Mouse (Mus musculus) limb, embryonic 13.5 days (tissue): Measurements from ENCODE around the gene Dhdds. TPM values are rescaled to one million over a fixed set of nuclear protein-coding genes. Genes with fewer than 3 reads are reported as not detected.

Experiments
- ATAC-seq: fragments of 200-750 bp; cut with Nextera tagmentation; 2 replicates; pipeline ENCODE4 v1.8.0; 2017; ENCODE audit warnings: low read depth, moderate number of reproducible peaks, moderate TSS enrichment; ENCODE audit not compliant: low FRiP score
- H3K27ac ChIP-seq: fragments of 300-500 bp; sonication (generic); 2 replicates; pipeline ENCODE4 v1.5.1; 2015; ENCODE audit warnings: inconsistent platforms, mild to moderate bottlenecking, moderate library complexity
- H3K27me3 ChIP-seq: fragments of 300-500 bp; sonication (generic); 2 replicates; pipeline ENCODE4 v1.6.1; 2015; ENCODE audit warnings: mild to moderate bottlenecking, inconsistent platforms
- H3K36me3 ChIP-seq: fragments of 300-500 bp; sonication (generic); 2 replicates; pipeline ENCODE4 v1.6.1; 2015; ENCODE audit warnings: inconsistent platforms, mild to moderate bottlenecking, moderate library complexity
- H3K4me1 ChIP-seq: fragments of 300-500 bp; sonication (generic); 2 replicates; pipeline ENCODE4 v1.6.1; 2015; ENCODE audit warnings: inconsistent platforms
- H3K4me2 ChIP-seq: fragments of 300-500 bp; sonication (generic); replicated peaks from 2 replicates; pipeline ENCODE4 v1.6.1; 2015; ENCODE audit warnings: inconsistent platforms, mild to moderate bottlenecking, moderate library complexity
- H3K4me3 ChIP-seq: fragments of 300-500 bp; sonication (generic); 2 replicates; pipeline ENCODE4 v1.5.1; 2015; ENCODE audit warnings: moderate library complexity, mild to moderate bottlenecking, inconsistent platforms
- H3K9ac ChIP-seq: fragments of 300-500 bp; sonication (generic); 2 replicates; pipeline ENCODE4 v1.6.1; 2015; ENCODE audit warnings: mild to moderate bottlenecking, inconsistent platforms
- H3K9me3 ChIP-seq: fragments of 300-500 bp; sonication (generic); 2 replicates; pipeline ENCODE4 v1.6.1; 2016; ENCODE audit warnings: inconsistent platforms
- WGBS: fragments of 180-500 bp; shearing (Covaris S2); methylation state at CpG from one replicate; pipeline ENCODE4 v1.1.7; 2015; 5-methylcytosine and 5-hydroxymethylcytosine counted together
- polyA plus RNA-seq: library from polyadenylated mRNA; unstranded; fragments of >200 nt; fragmentation: Nextera tagmentation; extraction: Ambion mirVana; gene quantifications from 2 replicates; pipeline ENCODE4 v1.2.1, GENCODE M21; 2015

The Dhdds gene
- polyA plus RNA-seq, 1 experiment from 2014 or later = 45.6 TPM

GRCm38 (mm10) chr4:133931785-133932184, 68.9 kb downstream of the Dhdds start:
- H3K4me2 ChIP-seq = no peak overlapping the region
- no peak overlapping the region for H3K9ac ChIP-seq
- no peaks in the 10 kb centered on the region for H3K27me3 ChIP-seq
- no peak overlapping the region for H3K27ac ChIP-seq
- no peaks in the 10 kb centered on the region for H3K9me3 ChIP-seq
- ATAC-seq = no peak
- no peaks in the 10 kb centered on the region for H3K4me1 ChIP-seq
- H3K4me3 ChIP-seq = no peak overlapping the region
- 79% methylated on average over 3 of the region's 3 CpGs for WGBS
- H3K36me3 ChIP-seq = no peaks in the 10 kb centered on the region

- Histone ChIP-seq H3K27ac (no peak overlapping the region), H3K4me3 (no peak overlapping the region), H3K9me3 (no peaks in the 10 kb centered on the region), H3K36me3 (no peaks in the 10 kb centered on the region), H3K4me1 (no peaks in the 10 kb centered on the region), H3K27me3 (no peaks in the 10 kb centered on the region), H3K9ac (no peak overlapping the region), H3K4me2 (no peak overlapping the region)
- no peak for ATAC-seq
- WGBS = 16% methylated on average over 10 of the region's 10 CpGs
Measured at GRCm38 (mm10) chr4:133931349-133931748, 69.4 kb downstream of the Dhdds start.

GRCm38 (mm10) chr4:133929278-133929670, 71.4 kb downstream of the Dhdds start:
- no peak overlapping the region for H3K4me3 ChIP-seq
- ATAC-seq = no peak
- H3K36me3 ChIP-seq = no peaks in the 10 kb centered on the region
- H3K4me2 ChIP-seq = no peak overlapping the region
- no peak overlapping the region for H3K9ac ChIP-seq
- H3K4me1 ChIP-seq = no peaks in the 10 kb centered on the region
- 19% methylated on average over 7 of the region's 7 CpGs for WGBS
- H3K27ac ChIP-seq = no peak overlapping the region
- no peaks in the 10 kb centered on the region for H3K9me3 ChIP-seq
- H3K27me3 ChIP-seq = no peaks in the 10 kb centered on the region

GRCm38 (mm10) chr4:133928576-133929277, 72.0 kb downstream of the Dhdds start:
- no peak overlapping the region for H3K9ac ChIP-seq
- no peaks in the 10 kb centered on the region for H3K27me3 ChIP-seq
- no peaks in the 10 kb centered on the region for H3K36me3 ChIP-seq
- H3K27ac ChIP-seq = no peak overlapping the region; the same call in 1 of the 2 replicates
- H3K4me1 ChIP-seq = no peaks in the 10 kb centered on the region
- WGBS = 38% methylated on average over 15 of the region's 15 CpGs
- H3K4me3 ChIP-seq = no peak overlapping the region
- no peaks in the 10 kb centered on the region for H3K9me3 ChIP-seq
- H3K4me2 ChIP-seq = no peak overlapping the region
- no peak for ATAC-seq

- Histone ChIP-seq H3K4me1 (no peaks in the 10 kb centered on the region), H3K27me3 (no peaks in the 10 kb centered on the region), H3K9me3 (no peaks in the 10 kb centered on the region), H3K27ac (no peak overlapping the region), H3K4me3 (no peak overlapping the region), H3K4me2 (no peak overlapping the region), H3K36me3 (no peaks in the 10 kb centered on the region), H3K9ac (no peak overlapping the region)
- no peak for ATAC-seq
- WGBS = 65% methylated on average over 4 of the region's 4 CpGs
Measured at GRCm38 (mm10) chr4:133925204-133925603, 75.5 kb downstream of the Dhdds start.

- no peak overlapping the region for H3K4me2 ChIP-seq
- H3K36me3 ChIP-seq = no peaks in the 10 kb centered on the region
- ATAC-seq = no peak
- no peak overlapping the region for H3K9ac ChIP-seq
- no peaks in the 10 kb centered on the region for H3K9me3 ChIP-seq
- no peaks in the 10 kb centered on the region for H3K27me3 ChIP-seq
- H3K4me3 ChIP-seq = no peak overlapping the region
- no peaks in the 10 kb centered on the region for H3K4me1 ChIP-seq
- 92% methylated on average over 5 of the region's 5 CpGs for WGBS
- no peak overlapping the region for H3K27ac ChIP-seq
Measured at GRCm38 (mm10) chr4:133923743-133924142, 77.0 kb downstream of the Dhdds start.

Other genes with a start within 250 kb of the Dhdds start
- 34.0 and 35.8 TPM in 2 replicates for gene Arid1a, start 244.1 kb downstream of the Dhdds start, polyA plus RNA-seq
- gene Rps6ka1, start 113.1 kb downstream of the Dhdds start, polyA plus RNA-seq = 38.4 and 42.2 TPM in 2 replicates
- gene Hmgn2, start 32.3 kb downstream of the Dhdds start, polyA plus RNA-seq = 2,551 and 2,596 TPM in 2 replicates
- 0.14 and 0.38 TPM in 2 replicates for gene Lin28a, start 17.9 kb upstream of the Dhdds start, polyA plus RNA-seq
- gene Zfp683, start 52.9 kb upstream of the Dhdds start, polyA plus RNA-seq = not detected in 2 replicates
- 4.9 and 5.4 TPM in 2 replicates for gene Crybg2, start 59.9 kb upstream of the Dhdds start, polyA plus RNA-seq
- gene Cd52, start 94.2 kb upstream of the Dhdds start, polyA plus RNA-seq = 10.6 and 11.4 TPM in 2 replicates
- gene Ubxn11, start 101.7 kb upstream of the Dhdds start, polyA plus RNA-seq = 13.6 and 14.3 TPM in 2 replicates
- 420 and 444 TPM in 2 replicates for gene Sh3bgrl3, start 127.9 kb upstream of the Dhdds start, polyA plus RNA-seq
- gene Cep85, start 186.2 kb upstream of the Dhdds start, polyA plus RNA-seq = 33.3 and 34.9 TPM in 2 replicates
- gene Gm7534, start 202.1 kb upstream of the Dhdds start, polyA plus RNA-seq = not detected in 2 replicates
- gene Catsper4, start 226.5 kb upstream of the Dhdds start, polyA plus RNA-seq = 0.23 TPM in 1 of 2 replicates, not detected in the other
- gene Cnksr1, start 237.5 kb upstream of the Dhdds start, polyA plus RNA-seq = 1.8 and 2.0 TPM in 2 replicates
- gene E130218I03Rik, start 242.7 kb upstream of the Dhdds start, polyA plus RNA-seq = 0.23 and 0.66 TPM in 2 replicates
- 15.6 and 17.8 TPM in 2 replicates for gene Zfp593, start 244.7 kb upstream of the Dhdds start, polyA plus RNA-seq
- not detected in 2 replicates for gene Gm30191, start 246.0 kb upstream of the Dhdds start, polyA plus RNA-seq